Mouse (Mus musculus) T-helper 1 cell (primary cell): ENCODE results near the gene Slc39a11.

Experiments used
- in situ Hi-C: fragments of 300-600 bp; cut with MboI, MseI; formaldehyde crosslinking; loops from one replicate; pipeline ENCODE4 v1.15.1; 2025; ENCODE audit warnings: high pct_unique_total_duplicates

The Slc39a11 gene

GRCm38 (mm10) chr11:113544017-113544640 lies 105.8 kb downstream of the Slc39a11 start:
- in situ Hi-C loops = no loop called here

DNA sequence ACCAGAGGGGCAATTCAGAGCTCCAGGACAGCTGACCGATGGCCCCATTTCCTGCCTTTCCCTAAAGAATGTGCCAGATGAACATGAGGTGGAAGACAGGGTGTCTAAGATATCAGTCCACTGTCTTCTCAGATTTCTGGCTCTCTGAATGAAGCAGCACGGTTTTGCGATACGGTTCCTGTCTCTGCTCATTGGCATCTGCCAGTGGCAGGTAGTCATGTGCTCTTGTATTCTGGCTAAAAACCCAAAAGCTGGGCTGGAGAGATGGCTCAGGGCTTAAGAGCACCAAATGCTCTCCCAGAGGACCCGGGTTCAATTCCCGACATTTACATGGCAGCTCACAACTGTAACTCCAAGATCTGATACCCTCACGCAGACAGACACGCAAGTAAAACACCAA lies 108.8 kb downstream of the Slc39a11 start:
- in situ Hi-C loops = no loop called here

DNA sequence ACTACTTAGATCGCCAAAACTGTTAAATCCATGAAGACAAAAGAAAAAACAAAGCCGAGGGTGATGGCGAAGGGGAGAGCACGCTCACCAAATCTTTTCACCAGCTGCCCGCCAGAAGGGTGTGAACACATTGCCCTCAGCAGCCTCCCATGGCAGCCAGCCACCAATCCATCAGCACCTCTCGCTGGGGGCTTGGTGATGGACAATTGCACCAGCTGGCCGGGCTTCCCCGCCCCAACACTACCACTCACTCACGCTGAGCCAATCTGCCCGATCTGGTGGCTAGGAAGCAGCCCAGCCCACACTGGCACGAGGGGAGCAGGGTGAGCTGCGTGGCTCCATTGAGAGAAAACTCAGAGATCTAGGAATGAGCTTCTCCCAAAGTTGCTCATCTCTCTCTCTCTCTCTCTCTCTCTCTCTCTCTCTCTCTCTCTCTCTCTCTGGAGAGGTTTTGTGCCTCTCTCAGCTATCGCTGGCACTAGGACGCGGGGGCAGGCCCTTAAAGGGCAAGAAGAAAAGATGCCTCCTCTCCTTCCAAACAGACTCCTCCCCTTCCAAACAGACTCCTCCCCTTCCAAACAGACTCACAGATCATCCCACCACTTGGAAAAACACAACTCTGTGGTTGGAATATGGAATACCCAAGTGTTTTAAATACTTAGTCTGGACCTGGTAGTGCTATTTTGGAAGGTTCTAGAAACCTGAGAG lies 110.2 kb downstream of the Slc39a11 start:
- in situ Hi-C loops = no loop called here

- in situ Hi-C loops = no loop called here
These were observed 110.8 kb downstream of the Slc39a11 start for GRCm38 (mm10) chr11:113539079-113539478.

DNA sequence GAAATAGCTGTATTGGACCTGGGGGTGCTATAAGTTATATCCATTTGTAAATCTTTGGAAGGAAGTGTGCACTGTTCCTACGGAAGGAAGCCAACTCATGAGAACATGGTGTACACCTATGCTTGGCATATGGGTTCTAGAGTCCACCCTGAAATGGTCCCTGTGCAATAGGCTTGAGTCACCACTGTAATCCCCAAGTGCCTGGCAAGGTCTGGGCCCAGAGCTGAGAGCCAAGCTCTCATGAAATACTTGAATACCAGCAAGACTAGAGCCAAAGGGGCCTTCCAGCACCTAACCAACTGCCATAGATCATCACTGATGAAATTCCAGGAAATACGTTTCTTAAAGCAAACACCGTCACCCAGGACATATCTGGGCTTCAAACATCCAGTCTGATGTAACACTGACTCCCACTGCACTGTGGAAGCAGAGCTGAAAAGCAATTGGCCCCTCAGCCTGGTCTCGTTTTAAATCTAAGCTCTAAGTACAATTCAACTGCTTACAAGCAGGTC lies 111.4 kb downstream of the Slc39a11 start:
- in situ Hi-C loops = no loop called here

GRCm38 (mm10) chr11:113537715-113538114 lies 112.2 kb downstream of the Slc39a11 start:
- in situ Hi-C loops = no loop called here

- in situ Hi-C loops = no loop called here
These were observed 112.7 kb downstream of the Slc39a11 start for GRCm38 (mm10) chr11:113537199-113537586.

GRCm38 (mm10) chr11:113536308-113537198 lies 113.3 kb downstream of the Slc39a11 start:
- in situ Hi-C loops = no loop called here

GRCm38 (mm10) chr11:113534341-113534740 lies 115.5 kb downstream of the Slc39a11 start:
- in situ Hi-C loops = no loop called here

- in situ Hi-C loops = no loop called here
These were observed 115.9 kb downstream of the Slc39a11 start for GRCm38 (mm10) chr11:113533931-113534330.

- in situ Hi-C loops = no loop called here
These were observed 121.5 kb downstream of the Slc39a11 start for GRCm38 (mm10) chr11:113528391-113528790.

- in situ Hi-C loops = no loop called here
These were observed 124.1 kb downstream of the Slc39a11 start for GRCm38 (mm10) chr11:113525731-113526130.

GRCm38 (mm10) chr11:113522726-113523125 lies 127.2 kb downstream of the Slc39a11 start:
- in situ Hi-C loops = loop anchor here (5.0 kb wide), 1 partner anchor 95 kb away; the partner anchor contains the start of gene Sstr2

DNA sequence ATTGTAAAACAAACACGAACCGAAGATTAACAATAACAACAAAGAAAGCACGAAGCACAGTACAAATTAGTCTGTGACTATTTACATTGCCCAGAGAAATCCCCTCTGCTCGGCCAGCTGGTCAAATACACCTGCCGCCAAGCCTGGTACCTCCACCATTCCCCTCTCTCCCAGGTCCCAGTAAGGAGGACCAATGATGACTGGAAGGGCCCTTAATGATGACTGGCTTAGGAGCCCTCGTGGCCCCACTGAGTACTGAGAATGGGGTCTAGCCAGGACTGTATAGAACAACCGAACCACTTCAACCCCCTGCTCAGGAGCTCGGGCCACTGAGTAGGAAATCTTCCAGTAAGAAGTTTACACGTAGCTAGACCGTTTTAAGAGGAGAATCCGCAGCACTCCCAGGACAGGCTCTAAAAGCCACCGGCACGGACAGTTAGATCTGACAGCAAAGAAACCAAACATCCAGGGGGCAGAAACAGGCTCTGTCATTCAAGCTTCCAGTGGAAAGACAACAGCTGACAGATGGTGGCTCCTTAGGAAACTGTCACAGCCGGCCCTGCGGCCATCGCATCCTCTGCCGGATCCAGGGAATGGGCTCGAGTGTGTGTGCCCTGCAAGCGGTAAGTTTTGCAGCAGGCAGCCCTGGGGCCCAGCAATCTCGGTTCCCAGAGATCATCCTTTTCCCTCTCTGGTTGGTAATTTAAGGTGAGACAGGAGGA lies 128.2 kb downstream of the Slc39a11 start:
- in situ Hi-C loops = loop anchor here (5.0 kb wide), 1 partner anchor 96 kb away; the partner anchor contains the start of gene Sstr2

- in situ Hi-C loops = loop anchor here (5.0 kb wide), 1 partner anchor 96 kb away; the partner anchor contains the start of gene Sstr2
These were observed 128.9 kb downstream of the Slc39a11 start for GRCm38 (mm10) chr11:113520851-113521461.

- in situ Hi-C loops = loop anchor here (5.0 kb wide), 1 partner anchor 97 kb away; the partner anchor contains the start of gene Sstr2
These were observed 129.5 kb downstream of the Slc39a11 start for GRCm38 (mm10) chr11:113520373-113520772.

GRCm38 (mm10) chr11:113519973-113520372 lies 129.9 kb downstream of the Slc39a11 start:
- in situ Hi-C loops = loop anchor here (5.0 kb wide), 1 partner anchor 97 kb away; the partner anchor contains the start of gene Sstr2

DNA sequence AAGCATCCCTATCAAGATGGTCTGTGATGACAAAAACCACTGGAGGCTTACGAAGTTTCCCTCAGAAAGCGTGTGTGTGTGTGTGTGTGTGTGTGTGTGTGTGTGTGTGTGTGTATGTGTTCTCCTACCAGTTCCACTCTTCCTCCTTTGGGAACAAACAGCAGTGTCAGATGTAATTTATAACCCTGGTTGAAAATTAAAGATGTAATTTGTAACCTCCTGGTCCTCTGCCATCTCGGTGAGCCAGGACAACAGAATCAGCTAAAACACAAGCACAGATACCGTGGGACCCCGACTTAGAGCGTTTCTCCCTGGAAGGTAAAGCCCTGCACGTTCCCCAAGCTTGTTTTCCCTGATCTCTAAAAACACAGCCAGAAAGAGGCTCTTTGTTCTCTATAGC lies 131.7 kb downstream of the Slc39a11 start:
- in situ Hi-C loops = no loop called here

DNA sequence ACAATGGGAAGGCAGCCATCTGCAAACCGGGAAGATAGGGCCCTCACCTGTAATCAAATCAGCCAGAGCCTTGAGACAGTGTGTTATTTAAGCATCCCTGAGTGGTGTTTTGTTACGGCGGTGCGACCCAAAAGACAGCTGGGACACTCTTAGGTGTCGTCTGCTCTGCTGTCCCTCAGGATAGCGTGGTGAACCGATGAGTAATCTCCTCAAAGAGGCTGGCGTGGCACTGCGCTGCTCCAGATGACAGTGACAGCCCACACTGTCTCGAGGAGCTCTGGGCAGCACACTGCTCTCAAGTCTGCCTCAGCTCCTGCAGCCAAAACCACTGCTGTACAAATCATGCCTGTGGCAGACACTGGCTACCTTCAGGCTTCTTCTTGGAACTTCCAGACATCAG lies 133.7 kb downstream of the Slc39a11 start:
- in situ Hi-C loops = no loop called here

GRCm38 (mm10) chr11:113512976-113513375 lies 136.9 kb downstream of the Slc39a11 start:
- in situ Hi-C loops = no loop called here

GRCm38 (mm10) chr11:113512150-113512549 lies 137.7 kb downstream of the Slc39a11 start:
- in situ Hi-C loops = no loop called here
